Mouse (Mus musculus): ENCODE data around the gene Wfdc2. TPM values are rescaled to one million over a fixed set of nuclear protein-coding genes. Genes with fewer than 3 reads are reported as not detected.

Wfdc2 gene
- total RNA-seq, 2 experiments from 2014 or later = 1.9 to 2.9 TPM

Other genes with a start within 250 kb of the Wfdc2 start
- gene Svs6, start 245.7 kb upstream of the Wfdc2 start, total RNA-seq (2021) = not detected
- gene Svs5, start 229.7 kb upstream of the Wfdc2 start, total RNA-seq (2021) = under 1 TPM in 1 of 2 experiments, not detected in 1; 0.45 TPM
- gene Slpi, start 173.3 kb upstream of the Wfdc2 start, total RNA-seq (2021) = 10 to 100 TPM in 1 of 2 experiments, 1 to 10 TPM in 1; 9.1 to 13.2 TPM
- under 1 TPM in 1 of 2 experiments, not detected in 1; 0.15 TPM for gene Rbpjl, start 159.3 kb upstream of the Wfdc2 start, total RNA-seq (2021)
- 1 to 10 TPM; 2.3 to 2.7 TPM for gene Matn4, start 157.3 kb upstream of the Wfdc2 start, total RNA-seq (2021)
- 100 to 1,000 TPM; 101 to 246 TPM for gene Sdc4, start 118.5 kb upstream of the Wfdc2 start, total RNA-seq (2021)
- 10 to 100 TPM; 31.7 to 34.5 TPM for gene Sys1, start 105.4 kb upstream of the Wfdc2 start, total RNA-seq (2021)
- 1 to 10 TPM; 2.5 to 4.8 TPM for gene Gm20458, start 101.4 kb upstream of the Wfdc2 start, total RNA-seq (2021)
- gene Trp53tg5, start 88.7 kb upstream of the Wfdc2 start, total RNA-seq (2021) = not detected
- 10 to 100 TPM; 13.1 to 20.5 TPM for gene Dbndd2, start 76.3 kb upstream of the Wfdc2 start, total RNA-seq (2021)
- 10 to 100 TPM; 87.4 to 93.0 TPM for gene Pigt, start 64.9 kb upstream of the Wfdc2 start, total RNA-seq (2021)
- not detected for gene Spint3, start 11.0 kb downstream of the Wfdc2 start, total RNA-seq (2021)
- 1 to 10 TPM in 1 of 2 experiments, under 1 TPM in 1; 0.51 to 1.0 TPM for gene Wfdc6a, start 23.0 kb downstream of the Wfdc2 start, total RNA-seq (2021)
- not detected for gene Eppin, start 31.2 kb downstream of the Wfdc2 start, total RNA-seq (2021)
- gene Wfdc6b, start 51.1 kb downstream of the Wfdc2 start, total RNA-seq (2021) = not detected
- under 1 TPM in 1 of 2 experiments, not detected in 1; 0.09 TPM for gene Wfdc8, start 51.2 kb downstream of the Wfdc2 start, total RNA-seq (2021)
- not detected for gene Wfdc16, start 76.4 kb downstream of the Wfdc2 start, total RNA-seq (2021)
- gene Wfdc10, start 93.6 kb downstream of the Wfdc2 start, total RNA-seq (2021) = not detected
- not detected for gene Wfdc9, start 94.2 kb downstream of the Wfdc2 start, total RNA-seq (2021)
- gene Wfdc11, start 111.7 kb downstream of the Wfdc2 start, total RNA-seq (2021) = not detected
- not detected for gene Wfdc13, start 122.7 kb downstream of the Wfdc2 start, total RNA-seq (2021)
- gene Spint4, start 136.1 kb downstream of the Wfdc2 start, total RNA-seq (2021) = not detected
- not detected for gene Spint5, start 152.9 kb downstream of the Wfdc2 start, total RNA-seq (2021)
- under 1 TPM; 0.54 to 0.70 TPM for gene Wfdc3, start 183.5 kb downstream of the Wfdc2 start, total RNA-seq (2021)
- gene Dnttip1, start 183.6 kb downstream of the Wfdc2 start, total RNA-seq (2021) = 10 to 100 TPM; 39.1 to 42.1 TPM
- gene Ube2c, start 207.5 kb downstream of the Wfdc2 start, total RNA-seq (2021) = 10 to 100 TPM; 28.1 to 33.7 TPM
- gene Tnnc2, start 217.6 kb downstream of the Wfdc2 start, total RNA-seq (2021) = 100 to 1,000 TPM; 221 to 908 TPM
- 10 to 100 TPM; 36.9 to 39.0 TPM for gene Snx21, start 223.4 kb downstream of the Wfdc2 start, total RNA-seq (2021)
- 10 to 100 TPM; 28.6 to 33.9 TPM for gene Acot8, start 242.5 kb downstream of the Wfdc2 start, total RNA-seq (2021)
- 1 to 10 TPM; 4.0 to 4.1 TPM for gene Zswim3, start 242.7 kb downstream of the Wfdc2 start, total RNA-seq (2021)

Data from adrenal gland, postnatal 10 days (tissue).